Mouse (Mus musculus) cerebellum, postnatal 4 days (tissue): ENCODE data around the gene Sgpp1.
"Not testable (repeated sequence)": the region's sequence is repeated elsewhere in the genome, so short reads cannot be mapped to it uniquely, and the experiment has no call there.

Experiments used
- DNase-seq, 2 experiments: peaks; one replicate each; pipeline ENCODE4 v3.0.0; 2022; ENCODE audit warnings: low spot score in 2 of 2, mixed read lengths in 1 of 2

Sgpp1 gene

DNA sequence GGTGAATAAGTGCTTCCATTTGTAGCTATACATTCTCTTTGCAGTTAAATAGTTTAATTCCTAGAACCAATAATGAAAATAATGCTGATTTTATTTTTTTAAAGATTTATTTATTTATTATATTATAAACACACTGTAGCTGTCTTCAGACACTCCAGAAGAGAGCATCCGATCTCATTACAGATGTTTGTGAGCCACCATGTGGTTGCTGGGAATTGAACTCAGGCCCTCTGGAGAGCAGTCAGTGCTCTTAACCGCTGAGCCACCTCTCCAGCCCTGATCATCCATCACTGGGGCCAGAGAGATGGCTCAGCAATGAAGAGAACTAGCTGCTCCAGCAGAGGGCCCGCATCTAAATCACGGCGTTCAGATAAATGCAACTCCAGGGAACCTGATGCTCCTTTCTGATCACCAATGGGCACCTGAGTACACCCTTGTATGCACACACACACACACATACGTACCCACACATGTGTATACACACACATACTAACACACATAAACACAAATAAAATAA is 3.5 kb downstream of the Sgpp1 start:
- DNase-seq: no peak

DNA sequence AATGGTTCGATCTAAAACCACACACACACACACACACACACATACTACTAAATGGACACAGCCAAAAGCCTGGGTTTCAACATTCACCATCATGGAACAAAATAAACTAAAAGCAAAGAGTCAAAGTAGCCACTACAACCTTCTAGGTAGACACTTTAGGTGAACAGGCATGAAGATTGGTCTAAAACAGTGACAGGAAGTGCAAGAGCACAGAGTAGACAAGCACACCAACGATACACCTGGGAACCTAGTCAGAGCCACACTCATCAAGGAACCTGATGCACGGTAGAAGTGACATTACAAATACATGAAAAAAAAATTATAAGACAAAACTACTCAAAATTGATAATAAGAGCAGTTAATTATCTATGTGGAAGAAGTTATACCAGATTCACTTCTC is 4.0 kb downstream of the Sgpp1 start:
- DNase-seq: no peak

DNA sequence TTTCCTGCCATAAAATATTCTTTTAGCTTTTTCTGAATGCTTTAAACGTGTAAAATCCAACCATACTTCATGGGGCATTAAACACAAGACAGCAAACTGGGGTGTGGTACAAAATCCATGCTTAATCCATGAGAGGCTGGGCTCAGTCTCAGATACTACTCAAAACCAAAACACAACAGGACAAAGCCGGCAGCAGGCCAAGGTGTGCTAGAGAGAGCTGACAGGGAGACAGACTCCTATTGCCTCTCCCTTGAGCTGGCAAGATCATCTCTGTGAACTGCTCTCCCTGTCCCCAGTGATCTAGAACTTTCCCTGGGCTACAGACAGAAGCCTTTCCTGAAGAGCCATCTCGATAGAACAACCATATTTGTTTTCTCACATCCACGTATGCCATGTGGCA is 5.1 kb downstream of the Sgpp1 start:
- no peak for DNase-seq

DNA sequence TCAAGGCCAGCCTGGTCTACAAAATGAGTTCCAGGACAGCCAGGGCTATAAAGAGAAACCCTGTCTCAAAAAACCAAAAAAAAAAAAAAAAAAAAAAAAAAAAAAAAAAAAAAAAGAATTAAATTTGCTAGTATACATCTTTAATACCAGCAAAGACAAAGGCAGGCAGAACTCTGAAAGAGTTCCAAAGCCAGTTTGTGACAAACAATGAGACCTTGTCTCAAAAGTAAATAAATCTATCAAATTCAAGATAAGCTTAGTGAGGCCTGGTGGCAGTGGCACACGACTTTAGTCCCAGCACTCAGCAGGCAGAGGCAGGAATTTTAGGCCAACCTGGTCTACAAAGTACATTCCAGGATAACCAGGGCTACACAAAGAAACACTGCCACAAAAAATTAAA is 5.7 kb downstream of the Sgpp1 start:
- no peak for DNase-seq

DNA sequence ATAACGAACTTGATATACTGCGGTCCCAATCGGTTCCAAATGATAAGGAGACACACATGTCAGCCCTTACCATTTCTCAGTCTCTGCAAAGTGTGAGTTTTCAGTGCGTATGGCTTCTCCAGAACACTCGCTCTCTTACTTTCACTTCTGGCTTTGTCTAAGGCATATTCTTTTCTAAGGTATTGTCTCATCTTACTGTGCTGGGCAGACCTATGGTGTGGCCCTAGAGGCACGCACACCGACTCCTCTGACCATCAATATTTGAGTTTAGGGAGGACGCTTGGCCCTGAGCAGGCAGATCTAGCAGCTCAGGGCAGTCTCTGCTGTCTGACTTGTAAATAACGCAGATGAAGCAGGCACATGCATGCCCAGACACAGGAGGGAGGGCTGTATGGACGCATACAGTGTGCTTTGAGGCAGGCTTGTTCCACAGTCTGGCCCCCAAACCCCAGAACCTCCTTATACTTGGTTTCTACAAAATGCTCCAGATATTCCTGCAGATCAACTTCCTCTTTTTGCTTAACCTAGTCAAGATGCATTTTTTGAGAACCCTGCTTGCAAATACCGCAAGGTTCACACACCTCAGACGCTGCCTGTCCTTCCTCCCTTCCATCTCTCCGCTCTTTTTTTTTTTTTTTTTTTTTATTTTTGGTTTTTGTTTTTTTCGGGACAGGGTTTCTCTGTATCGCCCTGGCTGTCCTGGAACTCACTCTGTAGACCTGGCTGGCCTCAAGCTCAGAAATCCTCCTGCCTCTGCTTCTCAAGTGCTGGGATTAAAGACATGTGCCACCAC is 8.0 kb downstream of the Sgpp1 start:
- no peak for DNase-seq

DNA sequence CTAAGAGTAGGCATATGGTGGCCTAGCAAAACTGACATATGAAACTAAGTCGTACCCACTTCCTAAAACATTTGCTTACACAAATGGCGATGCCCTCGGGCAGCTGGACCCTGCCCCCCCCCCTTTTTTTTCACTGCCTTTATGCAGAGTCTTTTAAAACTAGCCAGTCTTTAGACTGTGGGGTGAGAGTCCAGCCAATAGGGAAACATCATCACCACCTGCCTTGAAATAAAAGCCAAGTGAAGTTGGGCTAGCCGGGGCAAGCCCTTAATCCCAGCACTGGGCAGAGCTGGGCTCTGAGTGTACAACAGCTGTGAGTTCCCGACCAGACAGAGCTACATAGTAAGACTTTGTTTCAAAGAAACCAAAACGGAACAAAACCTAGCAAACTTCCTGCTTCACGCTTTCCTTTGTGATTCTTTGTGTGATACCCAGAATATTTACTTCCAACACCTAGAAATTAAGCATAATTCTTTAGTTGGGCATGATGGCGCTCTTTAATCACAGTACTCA is 9.1 kb downstream of the Sgpp1 start:
- no peak for DNase-seq

DNA sequence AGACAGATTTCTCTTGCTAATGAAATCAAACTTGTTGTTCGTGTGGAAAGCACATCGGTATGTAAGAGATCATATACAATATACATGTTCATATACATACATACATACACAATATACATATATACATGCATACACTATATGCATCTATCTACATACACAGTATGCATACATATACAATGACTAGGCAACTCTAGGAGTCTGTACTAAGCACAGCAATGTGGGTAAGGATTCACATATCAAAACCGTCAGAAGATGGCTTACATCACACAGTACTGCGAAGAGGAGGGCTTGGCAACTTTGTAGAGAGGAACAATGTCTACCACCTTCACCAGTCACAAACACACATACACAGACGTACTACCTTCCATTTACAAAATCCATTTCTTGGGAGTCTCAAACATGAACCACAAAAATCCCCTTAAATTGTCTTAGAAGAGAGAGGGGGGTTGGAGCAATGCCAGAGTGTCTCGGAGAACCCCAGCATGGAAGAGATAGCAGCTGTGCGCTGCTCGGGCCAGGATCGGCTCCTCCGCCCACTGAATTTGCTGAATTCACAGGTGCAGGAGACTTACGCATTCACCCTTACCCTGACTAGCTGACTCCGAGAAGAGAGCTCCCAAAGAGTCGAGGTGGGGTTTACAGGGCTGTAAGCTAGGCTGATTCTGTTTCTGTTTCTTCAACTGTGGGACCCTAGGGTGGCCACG is 10.8 kb downstream of the Sgpp1 start:
- no peak for DNase-seq

DNA sequence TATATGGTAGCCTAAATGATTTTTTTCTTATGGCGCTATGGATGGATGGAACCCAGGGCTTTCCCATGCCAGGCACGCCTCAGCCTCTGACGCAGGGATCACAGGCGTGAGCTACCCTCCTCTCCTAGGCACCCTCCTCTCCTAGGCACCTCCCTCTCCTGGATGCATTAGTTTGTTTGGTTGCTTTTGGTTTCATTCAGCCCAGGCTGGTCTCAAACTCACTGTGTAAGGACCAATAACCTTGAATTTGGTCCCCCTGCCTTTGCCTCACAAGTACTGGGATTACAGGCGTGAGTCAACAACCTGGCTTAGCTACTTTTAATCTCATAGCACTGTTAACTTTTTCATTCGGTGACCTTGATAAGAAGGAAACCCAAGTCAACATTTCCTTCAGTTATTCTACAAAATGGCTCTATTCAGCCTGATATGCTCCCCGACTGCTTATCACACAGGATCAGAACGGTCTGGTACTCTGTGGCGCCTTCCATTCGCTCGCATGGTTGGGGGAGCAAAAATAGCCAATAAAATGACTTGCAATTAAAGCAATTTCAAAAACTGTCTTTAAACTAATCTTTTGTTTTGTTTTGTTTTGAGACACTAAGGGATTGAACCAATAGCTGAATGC is 11.6 kb downstream of the Sgpp1 start:
- no peak for DNase-seq

DNA sequence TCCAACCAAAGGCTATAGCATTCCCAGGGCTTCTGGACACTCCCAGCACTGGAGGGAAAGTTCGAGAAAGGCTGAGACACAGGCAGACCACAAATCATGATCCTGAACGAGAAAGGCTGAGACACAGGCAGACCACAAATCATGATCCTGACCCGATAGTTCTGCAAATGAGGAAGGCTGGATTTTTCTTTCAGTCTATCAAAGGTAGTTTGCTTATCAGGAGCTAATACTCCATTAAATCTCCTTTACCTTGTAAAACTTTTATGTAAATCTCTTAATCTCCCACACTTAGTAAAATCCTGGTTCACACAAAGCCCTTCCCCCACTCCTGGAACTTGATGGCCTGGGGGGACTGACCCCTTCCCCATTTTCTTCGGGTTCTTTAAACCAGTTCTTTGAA is 13.6 kb downstream of the Sgpp1 start:
- no peak for DNase-seq

DNA sequence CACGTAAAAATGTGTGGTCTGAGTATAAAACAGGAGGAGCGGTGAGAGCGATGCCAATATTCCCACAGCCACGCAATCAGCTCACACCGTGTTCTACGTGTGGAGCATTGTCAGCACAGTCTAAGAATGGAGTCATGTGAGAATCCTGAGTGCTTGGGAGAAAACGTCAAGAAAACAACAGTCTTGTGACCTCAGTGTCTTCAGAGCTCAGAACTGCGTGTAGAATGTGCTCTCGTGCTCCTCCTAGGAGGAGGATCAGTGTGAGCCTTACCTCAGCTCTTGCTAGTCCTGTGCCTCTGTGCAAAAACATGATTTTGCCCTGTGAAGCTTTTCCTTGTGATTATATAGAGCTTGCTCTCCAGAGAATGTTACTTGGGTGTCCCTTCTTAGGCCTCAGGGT is 14.5 kb downstream of the Sgpp1 start:
- DNase-seq: no peak

DNA sequence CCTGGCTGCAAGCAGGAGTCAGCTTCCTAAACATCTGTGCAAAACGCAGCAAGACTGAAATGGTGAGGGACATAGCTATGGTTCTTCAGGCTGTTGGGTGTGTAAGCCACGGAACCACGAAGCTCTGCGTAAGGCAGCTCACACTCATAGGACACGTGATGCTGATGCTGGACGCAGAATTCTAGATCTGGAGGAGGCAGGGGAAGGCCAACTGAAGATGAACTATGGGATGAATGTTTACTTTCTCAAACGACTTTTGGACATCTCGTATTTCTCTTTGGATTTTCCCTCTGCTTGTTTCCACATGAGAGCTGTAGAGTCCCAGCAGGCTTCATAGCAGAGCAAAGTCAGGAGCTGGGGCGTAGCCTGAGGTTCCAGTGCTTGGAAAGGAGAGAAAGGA is 21.9 kb downstream of the Sgpp1 start:
- no peak for DNase-seq

DNA sequence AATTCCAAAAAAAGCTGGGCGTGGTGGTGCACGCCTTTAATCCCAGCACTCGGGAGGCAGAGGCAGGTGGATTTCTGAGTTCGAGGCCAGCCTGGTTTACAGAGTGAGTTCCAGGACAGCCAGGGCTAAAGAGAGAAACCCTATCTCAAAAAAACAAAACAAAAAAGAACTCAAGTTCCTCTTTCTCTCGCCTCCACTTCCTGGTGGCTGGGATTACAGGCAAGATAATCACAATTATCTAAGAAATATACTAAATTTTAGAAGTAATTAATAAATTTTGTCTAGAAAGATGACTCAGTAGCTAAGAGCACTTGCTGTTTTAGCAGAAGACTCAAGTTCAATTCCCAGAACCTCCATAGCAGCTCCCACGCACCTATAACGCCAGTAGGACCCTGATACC is 22.6 kb downstream of the Sgpp1 start:
- DNase-seq: not testable (repeated sequence)

DNA sequence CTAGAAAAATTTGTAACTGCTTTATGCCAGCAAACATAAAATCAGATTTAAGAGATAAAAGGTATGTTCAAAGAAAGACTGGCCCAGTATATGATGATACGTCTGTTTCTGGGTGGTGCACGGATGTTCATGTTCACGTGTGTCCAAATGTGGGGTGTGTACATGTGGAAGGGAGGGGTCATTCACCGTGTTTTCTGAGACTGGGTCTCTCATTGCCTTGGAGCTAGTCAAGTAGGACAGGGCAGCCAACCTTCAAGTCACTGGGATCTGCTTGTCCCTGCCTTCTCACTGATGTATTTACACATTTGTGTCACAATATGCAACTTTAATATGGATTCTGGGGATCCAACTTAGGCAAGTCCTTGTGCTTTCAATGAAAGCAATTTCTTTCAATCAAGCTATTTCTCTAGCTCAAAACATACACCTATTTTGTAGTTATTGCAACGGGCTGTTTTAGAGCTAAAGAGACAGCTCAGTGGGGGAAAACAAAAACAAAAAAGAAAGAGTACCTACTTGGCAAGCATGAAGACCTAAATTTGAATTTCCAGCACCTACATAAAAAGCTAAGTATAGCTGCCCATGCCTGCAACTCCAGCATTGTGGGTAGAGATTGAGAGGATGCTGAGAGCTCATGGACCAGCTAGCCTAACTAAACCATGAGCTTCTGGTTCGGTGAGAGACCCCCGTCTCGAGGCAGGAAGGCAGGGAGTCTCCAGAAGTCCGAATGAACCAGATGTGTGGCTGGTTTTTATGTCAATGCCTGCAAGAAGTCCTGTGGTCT is 24.7 kb downstream of the Sgpp1 start:
- DNase-seq: no peak

DNA sequence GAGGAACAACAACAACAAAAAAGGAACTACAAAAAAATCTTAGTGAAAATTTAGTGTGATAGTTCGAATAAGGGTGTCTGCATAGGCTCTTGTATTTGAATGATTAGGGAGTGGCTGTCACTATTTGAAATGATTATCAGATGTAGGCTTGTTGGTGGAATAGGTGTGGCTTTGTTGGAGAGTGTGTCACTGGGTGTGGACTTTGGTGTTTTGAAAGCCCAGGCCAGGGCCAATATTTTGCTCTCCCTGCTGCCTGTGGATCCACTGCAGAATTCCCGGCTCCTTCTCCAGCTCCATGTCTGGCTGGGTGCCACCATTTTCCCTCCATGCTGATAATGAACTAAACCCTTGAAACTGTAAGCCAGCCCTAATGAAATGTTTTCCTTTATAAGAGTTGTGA is 26.0 kb downstream of the Sgpp1 start:
- no peak for DNase-seq

DNA sequence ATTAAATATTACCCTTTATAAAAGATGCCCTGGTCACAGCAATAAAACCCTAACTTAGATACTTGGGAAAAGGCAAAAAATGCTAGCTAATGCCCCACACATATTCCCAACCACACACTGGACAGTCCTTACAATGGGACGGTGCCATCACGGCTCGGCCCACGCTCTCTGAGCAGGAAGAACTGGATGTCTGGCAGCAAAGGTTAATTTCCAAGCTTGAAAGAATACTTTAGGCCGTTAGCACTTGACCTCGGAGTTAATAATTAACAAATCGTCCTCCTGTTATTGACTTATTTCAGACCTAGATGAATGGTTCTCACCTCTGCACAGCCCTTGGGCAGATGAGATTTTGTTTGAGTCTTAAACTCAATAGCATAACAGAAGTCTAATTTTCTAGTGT is 28.9 kb downstream of the Sgpp1 start:
- DNase-seq: no peak

DNA sequence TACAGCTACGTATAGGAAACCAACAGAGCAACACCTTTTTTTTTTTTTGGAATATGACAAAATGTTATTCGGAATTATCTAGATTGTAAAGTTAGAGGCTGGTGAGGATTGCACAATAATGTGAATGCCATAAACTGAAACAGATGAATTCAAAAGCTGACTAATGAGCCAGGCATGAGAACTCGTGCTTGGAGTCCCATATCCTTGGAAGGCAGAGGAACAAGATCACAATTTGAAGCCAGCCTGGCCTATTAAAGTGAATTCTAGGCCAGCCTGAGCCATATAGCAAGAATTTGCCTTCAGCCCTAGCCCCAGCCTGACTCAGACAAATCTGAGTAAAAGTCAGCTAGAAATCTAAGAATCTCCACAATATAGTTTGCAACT is 32.8 kb downstream of the Sgpp1 start:
- no peak for DNase-seq

DNA sequence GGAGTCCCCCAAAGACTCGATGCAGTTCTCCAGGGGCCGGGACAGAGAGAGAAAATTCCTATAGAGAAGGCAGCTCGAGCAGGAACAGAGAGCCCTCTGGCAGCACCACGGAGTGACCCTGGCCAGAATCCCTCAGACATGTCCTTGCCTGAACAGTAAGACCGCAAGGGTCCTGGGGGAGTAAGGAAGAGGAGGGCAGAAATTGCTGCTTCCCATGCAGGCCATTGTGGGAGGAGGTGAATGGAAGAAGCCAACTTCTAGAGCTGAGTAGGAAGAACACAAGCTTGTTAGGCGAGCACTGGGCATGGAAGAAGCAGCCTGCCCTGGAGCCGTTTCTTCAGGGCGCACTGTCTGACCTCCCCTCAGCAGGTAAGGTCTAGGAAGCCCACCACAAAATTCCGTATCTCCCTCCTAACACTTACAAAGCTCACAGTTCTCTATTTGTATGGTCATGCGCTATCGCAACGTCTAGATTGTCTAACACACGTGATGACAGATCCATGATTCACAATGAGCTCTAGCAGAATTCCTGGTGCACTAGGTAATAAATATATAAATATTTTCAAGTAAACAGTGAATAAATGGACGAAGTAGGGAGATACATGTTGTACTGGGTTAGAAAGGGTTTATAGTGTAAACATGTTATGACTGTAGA is 33.3 kb downstream of the Sgpp1 start:
- no peak for DNase-seq

DNA sequence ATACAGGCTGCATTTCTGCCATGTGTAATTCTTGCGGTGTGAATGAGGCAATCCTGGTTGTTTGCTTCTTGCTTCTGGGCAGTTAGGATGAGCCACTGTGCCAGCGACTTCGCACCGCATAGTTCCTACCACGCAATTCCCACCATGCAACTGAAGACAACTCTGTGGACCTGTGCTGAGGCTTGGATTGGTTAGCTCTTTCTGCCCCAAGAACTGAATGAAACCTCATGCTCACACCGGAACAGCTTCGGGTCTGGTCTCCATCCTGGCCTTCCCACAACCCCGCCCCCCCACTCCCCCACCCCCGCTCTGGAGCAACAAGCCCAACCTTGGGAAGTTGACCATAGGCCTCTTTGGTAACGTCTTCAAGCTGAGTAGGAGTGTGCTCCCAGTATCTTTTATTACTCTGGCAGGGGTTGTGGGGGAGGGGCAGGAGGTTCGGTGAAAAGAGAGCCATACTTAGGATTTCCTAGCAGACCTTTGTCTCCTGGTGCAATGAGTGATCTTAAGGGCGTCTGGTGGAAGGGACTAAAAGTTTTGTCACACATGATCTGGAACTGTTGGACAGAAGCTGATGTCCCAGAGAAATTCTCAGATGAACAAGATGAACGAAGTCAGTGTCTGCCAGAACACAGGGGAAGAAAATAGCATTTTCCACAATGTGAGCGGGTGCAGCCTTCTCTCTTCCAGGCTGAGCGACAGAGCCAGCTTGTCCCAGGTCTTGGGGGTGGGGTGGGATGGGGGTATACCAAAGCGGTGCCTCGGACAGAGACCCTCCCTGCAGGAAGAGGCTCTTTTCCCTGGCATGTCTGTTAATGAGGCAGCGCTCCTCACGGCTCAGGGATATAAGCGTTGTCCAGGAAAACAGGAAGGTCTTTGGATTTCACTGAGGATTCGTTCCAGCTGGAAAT is 34.1 kb downstream of the Sgpp1 start:
- no peak for DNase-seq

DNA sequence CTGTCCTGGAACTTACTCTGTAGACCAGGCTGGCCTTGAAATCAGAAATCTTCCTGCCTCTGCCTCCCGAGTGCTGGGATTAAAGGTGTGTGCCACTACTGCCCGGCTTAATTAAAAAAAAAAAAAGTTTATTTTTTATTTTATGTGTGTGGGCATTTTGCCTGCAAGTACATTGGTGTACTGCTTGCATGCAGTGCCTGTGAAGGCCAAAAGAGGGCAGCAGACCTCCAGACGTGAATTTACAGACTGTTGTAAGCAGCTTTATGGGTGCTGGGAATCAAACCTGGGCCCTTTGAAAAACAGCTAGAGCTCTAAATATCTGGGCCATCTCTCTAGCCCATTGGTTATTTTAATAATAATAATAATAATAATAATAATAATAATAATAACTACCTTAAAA is 36.8 kb downstream of the Sgpp1 start:
- DNase-seq: no peak

DNA sequence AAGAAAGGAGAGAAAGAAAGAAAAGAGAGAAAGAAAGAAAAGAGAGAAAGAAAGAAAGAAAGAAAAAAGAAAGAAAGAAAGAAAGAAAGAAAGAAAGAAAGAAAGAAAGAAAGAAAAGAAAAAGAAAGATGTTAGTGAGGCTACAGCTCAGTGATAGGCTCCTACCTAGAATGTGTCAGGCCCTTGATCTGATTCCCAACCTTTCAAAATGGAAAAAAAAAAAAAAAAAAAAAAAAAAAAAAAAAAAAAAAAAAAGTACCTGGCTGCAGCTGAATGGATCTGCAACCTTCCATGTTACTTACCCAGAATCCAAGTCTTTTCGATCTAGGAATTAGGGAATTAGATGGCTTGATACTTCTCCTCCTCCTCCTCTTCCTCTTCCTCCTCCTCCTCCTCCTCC is 39.7 kb downstream of the Sgpp1 start:
- not testable (repeated sequence) for DNase-seq
